Mouse (Mus musculus) CH12.LX (cell line): ENCODE results near the gene Rybp.

Experiments
- CTCF ChIP-seq, 2 experiments: IDR thresholded peaks in 1 of 2; conservative IDR thresholded peaks in 1 of 2; 2 replicates each; pipeline ENCODE4 v1.5.1; 2011 to 2012; ENCODE audit warnings: low read depth in 2 of 2, low read length in 2 of 2, improper control_type of control experiment in 1 of 2, inconsistent platforms in 1 of 2, mild to moderate bottlenecking in 1 of 2, moderate library complexity in 1 of 2
- E2F4 ChIP-seq: IDR thresholded peaks from 2 replicates; pipeline ENCODE4 v1.6.1; 2011; ENCODE audit warnings: low read depth, low read length, improper control_type of control experiment; ENCODE audit not compliant: insufficient replicate concordance
- GABPA ChIP-seq: IDR thresholded peaks from 2 replicates; pipeline ENCODE4 v1.6.1; 2012; ENCODE audit warnings: low read depth, low read length, improper control_type of control experiment, inconsistent platforms; ENCODE audit not compliant: insufficient replicate concordance
- HCFC1 ChIP-seq: IDR thresholded peaks from 2 replicates; pipeline ENCODE4 v1.6.1; 2012; ENCODE audit warnings: low read depth, mild to moderate bottlenecking, inconsistent platforms, low read length, improper control_type of control experiment
- JUN ChIP-seq: IDR thresholded peaks from 2 replicates; pipeline ENCODE4 v1.6.1; 2011; ENCODE audit warnings: low read depth, mild to moderate bottlenecking, low read length, improper control_type of control experiment, moderate library complexity; ENCODE audit not compliant: insufficient read depth
- MAX ChIP-seq: IDR thresholded peaks from 2 replicates; pipeline ENCODE4 v1.6.1; 2011; ENCODE audit warnings: low read length, improper control_type of control experiment
- MAZ ChIP-seq: IDR thresholded peaks from 2 replicates; pipeline ENCODE4 v1.6.1; 2012; ENCODE audit warnings: low read depth, mild to moderate bottlenecking, inconsistent platforms, low read length, improper control_type of control experiment, moderate library complexity
- POLR2A ChIP-seq: IDR thresholded peaks from 2 replicates; pipeline ENCODE4 v1.6.1; 2011; ENCODE audit warnings: low read depth, mild to moderate bottlenecking, improper control_type of control experiment, low read length
- POLR2AphosphoS2 ChIP-seq: IDR thresholded peaks from 2 replicates; pipeline ENCODE4 v1.6.1; 2011; ENCODE audit warnings: low read depth, low read length, improper control_type of control experiment
- TCF12 ChIP-seq: IDR thresholded peaks from 2 replicates; pipeline ENCODE4 v1.6.1; 2014; ENCODE audit warnings: low read depth, mild to moderate bottlenecking, inconsistent platforms, low read length, improper control_type of control experiment
- USF1 ChIP-seq: IDR thresholded peaks from 2 replicates; pipeline ENCODE4 v1.6.1; 2014; ENCODE audit warnings: low read depth, mild to moderate bottlenecking, inconsistent platforms, low read length, improper control_type of control experiment
- ZNF384 ChIP-seq: IDR thresholded peaks from 2 replicates; pipeline ENCODE4 v1.6.1; 2012; ENCODE audit warnings: low read depth, low read length, improper control_type of control experiment, inconsistent platforms

DNA sequence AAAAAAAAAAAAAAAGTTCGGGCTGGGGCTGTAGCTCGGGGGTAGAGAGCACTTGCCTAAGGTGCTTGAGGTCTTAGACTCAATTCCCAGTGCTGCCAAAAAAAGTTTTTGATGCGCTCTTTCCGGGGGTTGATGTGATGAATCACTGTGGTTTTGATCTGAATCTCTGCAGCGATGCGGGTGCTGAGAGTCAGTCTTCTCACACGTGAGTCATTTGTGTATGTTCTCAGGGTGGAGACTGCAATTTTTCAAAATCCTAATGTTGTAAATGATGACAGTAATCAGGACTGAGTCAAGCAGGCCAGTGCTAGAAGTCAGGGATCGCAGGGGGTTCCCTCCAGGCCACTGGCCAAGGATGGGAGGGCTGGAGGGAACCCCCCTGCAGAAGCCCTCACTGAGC lies 26.9 kb upstream of the Rybp start:
- no peak for TF ChIP-seq CTCF (conservative IDR thresholded peaks at IDR 0.05 in 1 of 2, IDR thresholded peaks at IDR 0.05 in 1 of 2; ENCODE audit: low read depth in 2 of 2, low read length in 2 of 2)
- TF ChIP-seq ZNF384 = no peak
- TF ChIP-seq MAX = no peak
- TF ChIP-seq MAZ = no peak
- TF ChIP-seq TCF12 = no peak
- TF ChIP-seq GABPA = no peak
- no peak for TF ChIP-seq POLR2AphosphoS2
- TF ChIP-seq E2F4 = no peak
- TF ChIP-seq POLR2A = no peak
- TF ChIP-seq USF1 = no peak
- no peak for TF ChIP-seq JUN
- TF ChIP-seq HCFC1 = no peak
